Mouse (Mus musculus) midbrain, postnatal 0 days (tissue): ENCODE results near the gene Pnn. TPM values are rescaled to one million over a fixed set of nuclear protein-coding genes. Genes with fewer than 3 reads are reported as not detected.

Source experiments
- ATAC-seq: fragments of 200-750 bp; cut with Nextera tagmentation; 2 replicates; pipeline ENCODE4 v1.8.0; 2017; ENCODE audit warnings: moderate number of reproducible peaks, mild to moderate bottlenecking, moderate TSS enrichment, moderate library complexity; ENCODE audit not compliant: low FRiP score
- DNase-seq: peaks from one replicate; pipeline ENCODE4 v3.0.0-alpha.2; 2015; ENCODE audit warnings: low spot score
- H3K27ac ChIP-seq: fragments of 300-500 bp; sonication (generic); 2 replicates; pipeline ENCODE4 v1.5.1; 2014; ENCODE audit warnings: low read depth, mild to moderate bottlenecking, low read length, mixed read lengths
- H3K27me3 ChIP-seq: fragments of 300-500 bp; sonication (generic); 2 replicates; pipeline ENCODE4 v1.6.1; 2014; ENCODE audit warnings: low read length, control low read depth, mixed read lengths; ENCODE audit not compliant: insufficient read depth
- H3K36me3 ChIP-seq: fragments of 300-500 bp; sonication (generic); 2 replicates; pipeline ENCODE4 v1.6.1; 2014; ENCODE audit warnings: low read length, control low read depth, mixed read lengths; ENCODE audit not compliant: insufficient read depth
- H3K4me1 ChIP-seq: fragments of 300-500 bp; sonication (generic); 2 replicates; pipeline ENCODE4 v1.6.1; 2014; ENCODE audit warnings: mild to moderate bottlenecking, control low read depth, antibody characterized with exemption, low read length, mixed read lengths; ENCODE audit not compliant: insufficient read depth
- H3K4me2 ChIP-seq: fragments of 300-500 bp; sonication (generic); 2 replicates; pipeline ENCODE4 v1.6.1; 2014; ENCODE audit warnings: low read depth, mild to moderate bottlenecking, low read length, mixed read lengths; ENCODE audit not compliant: poor library complexity, severe bottlenecking
- H3K4me3 ChIP-seq: fragments of 300-500 bp; sonication (generic); 2 replicates; pipeline ENCODE4 v1.5.1; 2014; ENCODE audit warnings: low read depth, mild to moderate bottlenecking, low read length, moderate library complexity
- H3K9ac ChIP-seq: fragments of 300-500 bp; sonication (generic); replicated peaks from 2 replicates; pipeline ENCODE4 v1.6.1; 2014; ENCODE audit warnings: mild to moderate bottlenecking, low read length, moderate library complexity, mixed read lengths; ENCODE audit not compliant: poor library complexity, severe bottlenecking
- H3K9me3 ChIP-seq: fragments of 300-500 bp; sonication (generic); 2 replicates; pipeline ENCODE4 v1.6.1; 2016; ENCODE audit warnings: low read length, control low read depth
- CTCF ChIP-seq: IDR thresholded peaks from 2 replicates; pipeline ENCODE4 v1.5.1; 2016; ENCODE audit warnings: antibody characterized with exemption, mild to moderate bottlenecking
- WGBS: fragments of 180-500 bp; shearing (Covaris S2); extraction: QIAGEN DNeasy Blood & Tissue Kit; methylation state at CpG from one replicate; pipeline ENCODE4 v1.1.7; 2014; 5-methylcytosine and 5-hydroxymethylcytosine counted together
- polyA plus RNA-seq: library from polyadenylated mRNA; unstranded; fragments of >200 nt; fragmentation: Nextera tagmentation; extraction: Ambion mirVana; gene quantifications from 2 replicates; pipeline ENCODE4 v1.2.1, GENCODE M21; 2015
- total RNA-seq: library from RNA; depleted of rRNA; stranded (reverse); fragments of >200 nt; gene quantifications from 2 replicates; pipeline ENCODE4 v1.2.3, GENCODE M21; 2014

Pnn gene
- total and polyA plus RNA-seq, 2 experiments from 2014 or later: 15.2 to 86.1 TPM

GRCm38 (mm10) chr12:59039971-59040844 is 26.5 kb upstream of the Pnn start:
- DNase-seq (peak; percentile 57), ATAC-seq (peak; percentile 77)
- Histone ChIP-seq H3K9me3 (no peaks in the 10 kb centered on the region), H3K4me2 (peak overlapping the region; percentile 2; the same call in 1 of the 2 replicates), H3K4me3 (no peak overlapping the region), H3K36me3 (peaks cover 15% of the 10 kb centered on the region; the same call in 1 of the 2 replicates), H3K27me3 (no peaks in the 10 kb centered on the region), H3K9ac (no peak overlapping the region), H3K27ac (peak overlapping the region; percentile 19; the same call in 1 of the 2 replicates), H3K4me1 (no peaks in the 10 kb centered on the region)
- WGBS: 6% methylated on average over 23 of the region's 23 CpGs
- TF ChIP-seq CTCF: no peak

- TF ChIP-seq CTCF: no peak
- DNase-seq (peak; percentile 7), ATAC-seq (no peak)
- WGBS: 38% methylated on average over 7 of the region's 7 CpGs
- Histone ChIP-seq H3K9ac (no peak overlapping the region), H3K36me3 (peaks cover 15% of the 10 kb centered on the region; the same call in 1 of the 2 replicates), H3K27ac (no peak overlapping the region), H3K9me3 (no peaks in the 10 kb centered on the region), H3K27me3 (no peaks in the 10 kb centered on the region), H3K4me1 (no peaks in the 10 kb centered on the region), H3K4me2 (no peak overlapping the region), H3K4me3 (no peak overlapping the region)
These were observed 25.8 kb upstream of the Pnn start for GRCm38 (mm10) chr12:59040851-59041250.

GRCm38 (mm10) chr12:59052470-59052869 is 14.2 kb upstream of the Pnn start:
- no peak overlapping the region for H3K4me3 ChIP-seq
- H3K9ac ChIP-seq: no peak overlapping the region
- WGBS: 98% methylated on average over 3 of the region's 3 CpGs
- no peaks in the 10 kb centered on the region for H3K9me3 ChIP-seq
- no peaks in the 10 kb centered on the region for H3K4me1 ChIP-seq
- ATAC-seq (no peak), DNase-seq (no peak)
- peaks cover 8% of the 10 kb centered on the region; the same call in 1 of the 2 replicates for H3K36me3 ChIP-seq
- H3K4me2 ChIP-seq: no peak overlapping the region
- TF ChIP-seq CTCF: no peak
- H3K27me3 ChIP-seq: no peaks in the 10 kb centered on the region
- no peak overlapping the region for H3K27ac ChIP-seq

- Histone ChIP-seq H3K27me3 (no peaks in the 10 kb centered on the region), H3K4me2 (no peak overlapping the region), H3K9me3 (no peaks in the 10 kb centered on the region), H3K4me3 (no peak overlapping the region), H3K4me1 (no peaks in the 10 kb centered on the region), H3K9ac (no peak overlapping the region), H3K36me3 (peaks cover 8% of the 10 kb centered on the region; the same call in 1 of the 2 replicates), H3K27ac (no peak overlapping the region)
- 91% methylated on average over 5 of the region's 5 CpGs for WGBS
- DNase-seq (no peak), ATAC-seq (no peak)
- TF ChIP-seq CTCF: no peak
These were observed 13.5 kb upstream of the Pnn start for GRCm38 (mm10) chr12:59053166-59053565.

GRCm38 (mm10) chr12:59053976-59054375 is 12.7 kb upstream of the Pnn start:
- H3K4me1 ChIP-seq: 0 out of 2 replicates have a peak, but pooled peaks cover under 1% of the 10 kb centered on the region
- H3K4me3 ChIP-seq: no peak overlapping the region
- no peak for ATAC-seq
- no peak overlapping the region for H3K9ac ChIP-seq
- H3K9me3 ChIP-seq: no peaks in the 10 kb centered on the region
- no peaks in the 10 kb centered on the region for H3K27me3 ChIP-seq
- DNase-seq: no peak
- H3K36me3 ChIP-seq: peaks cover 6% of the 10 kb centered on the region; the same call in 1 of the 2 replicates
- no peak for TF ChIP-seq CTCF
- no peak overlapping the region for H3K27ac ChIP-seq
- no peak overlapping the region for H3K4me2 ChIP-seq

- no peak for DNase-seq
- TF ChIP-seq CTCF: no peak
- WGBS: 90% methylated on average over 4 of the region's 4 CpGs
- ATAC-seq: no peak
- H3K4me3 ChIP-seq: no peak overlapping the region
- H3K27me3 ChIP-seq: no peaks in the 10 kb centered on the region
- H3K27ac ChIP-seq: no peak overlapping the region
- H3K9me3 ChIP-seq: no peaks in the 10 kb centered on the region
- no peak overlapping the region for H3K4me2 ChIP-seq
- peaks cover 10% of the 10 kb centered on the region; the same call in 1 of the 2 replicates for H3K4me1 ChIP-seq
- no peak overlapping the region for H3K9ac ChIP-seq
- 0 out of 2 replicates have a peak, but pooled peaks cover 3% of the 10 kb centered on the region for H3K36me3 ChIP-seq
These were observed 11.4 kb upstream of the Pnn start for GRCm38 (mm10) chr12:59055196-59055850.
